Mouse (Mus musculus) CD4-positive, CD25-positive, alpha-beta regulatory T cell, adult 2 months (primary cell): ENCODE measurements around the gene Sh3bp5l.
"Not testable (repeated sequence)": the region's sequence is repeated elsewhere in the genome, so short reads cannot be mapped to it uniquely, and the experiment has no call there.

Experiments used
- DNase-seq: peaks from one replicate; pipeline ENCODE4 v3.0.0-alpha.2; 2012; ENCODE audit warnings: low read depth, low spot score

The Sh3bp5l gene

DNA sequence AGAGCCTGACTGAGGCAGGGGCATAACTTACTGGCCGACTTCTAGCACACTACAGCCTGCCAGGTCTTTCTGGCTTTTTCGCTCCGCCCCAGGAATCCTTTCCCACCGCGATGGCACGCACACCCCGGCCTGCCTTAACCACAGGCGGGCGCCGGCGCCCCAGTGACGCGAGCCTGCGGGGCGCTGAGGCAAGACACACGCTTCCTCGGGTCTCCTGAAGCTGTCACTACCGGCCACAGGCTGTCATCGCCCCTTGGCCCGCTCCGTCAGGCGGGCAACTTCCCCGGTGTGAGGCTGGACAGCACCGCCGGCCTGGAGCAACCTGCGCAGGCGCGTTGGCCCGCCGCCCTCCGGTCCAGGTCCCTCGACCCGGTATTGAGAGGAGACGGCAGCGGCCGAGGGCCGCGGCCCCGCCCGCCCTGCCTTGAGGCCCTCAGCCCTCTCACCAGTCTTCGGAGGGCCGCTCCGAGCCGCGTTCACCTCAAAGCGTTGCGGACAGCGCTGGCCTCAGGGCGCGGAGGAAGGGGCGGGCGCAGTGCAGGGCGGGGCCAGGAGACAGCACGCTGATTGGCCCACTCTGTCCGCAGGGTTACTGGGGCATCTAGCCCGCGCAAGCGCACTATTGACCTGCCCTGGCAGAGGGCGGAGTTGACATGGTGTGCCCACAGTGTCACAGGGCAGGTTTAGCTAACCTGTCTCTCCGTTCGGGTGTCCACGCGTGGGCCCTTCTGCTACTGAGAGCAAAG is 7.5 kb upstream of the Sh3bp5l start:
- DNase-seq: peak; percentile 98

DNA sequence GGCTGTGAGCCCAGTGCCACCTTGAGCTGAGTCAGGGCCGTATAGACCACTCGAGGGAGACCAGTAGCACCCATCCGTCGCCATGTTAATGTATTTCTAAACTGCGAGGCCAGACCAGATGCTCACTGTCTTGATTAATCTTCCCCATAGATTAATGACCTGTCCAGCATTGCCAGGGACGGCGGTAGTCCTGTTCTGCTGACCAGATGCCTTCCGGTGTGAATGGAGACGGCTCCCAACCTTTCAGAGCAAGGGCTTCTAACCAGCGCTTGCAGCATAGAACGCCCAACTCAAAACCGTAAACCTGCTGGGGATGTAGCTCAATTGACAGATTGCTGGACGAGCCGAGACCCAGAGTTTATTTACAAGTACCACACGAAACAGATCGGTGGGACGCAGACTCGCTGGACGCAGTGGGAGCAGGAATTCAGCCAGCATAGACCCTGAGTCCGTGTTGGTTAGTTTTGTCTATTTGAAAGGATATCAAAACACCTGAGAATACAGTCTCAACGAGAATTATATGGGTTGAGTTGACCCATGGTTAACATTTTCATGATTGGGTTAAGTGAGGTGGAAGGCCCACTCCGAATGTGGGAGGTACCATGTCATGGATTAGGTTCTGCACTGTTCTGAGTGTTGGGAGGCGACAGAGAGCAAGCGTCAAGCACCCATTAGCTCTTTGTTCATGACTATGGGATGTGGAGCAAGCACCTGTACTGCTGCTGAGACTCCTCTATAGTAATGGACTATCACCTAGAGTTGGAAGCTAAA is 6.8 kb upstream of the Sh3bp5l start:
- peak; percentile 29 for DNase-seq

- DNase-seq: no peak
Observed at GRCm38 (mm10) chr11:58324614-58325229, 5.8 kb upstream of the Sh3bp5l start.

DNA sequence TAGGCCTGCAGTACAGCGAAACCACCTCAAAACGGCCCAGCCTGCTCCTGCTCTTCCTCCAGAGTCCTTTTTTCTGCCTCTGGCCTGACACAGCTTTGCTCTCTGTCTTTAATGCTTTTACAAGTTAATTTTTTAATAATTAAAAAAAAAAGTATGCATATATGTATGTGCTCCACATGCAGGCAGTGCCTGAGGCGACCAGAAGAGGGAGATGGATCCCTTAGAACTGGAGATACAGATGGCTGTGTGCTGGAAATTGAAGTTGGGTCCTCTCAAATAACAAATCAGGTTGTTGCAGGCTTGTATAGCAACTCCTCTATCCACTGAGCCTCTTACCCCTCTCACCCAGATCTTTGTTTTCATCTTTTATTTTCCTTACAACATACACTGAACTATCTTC is 3.7 kb upstream of the Sh3bp5l start:
- peak; percentile 65 for DNase-seq

DNA sequence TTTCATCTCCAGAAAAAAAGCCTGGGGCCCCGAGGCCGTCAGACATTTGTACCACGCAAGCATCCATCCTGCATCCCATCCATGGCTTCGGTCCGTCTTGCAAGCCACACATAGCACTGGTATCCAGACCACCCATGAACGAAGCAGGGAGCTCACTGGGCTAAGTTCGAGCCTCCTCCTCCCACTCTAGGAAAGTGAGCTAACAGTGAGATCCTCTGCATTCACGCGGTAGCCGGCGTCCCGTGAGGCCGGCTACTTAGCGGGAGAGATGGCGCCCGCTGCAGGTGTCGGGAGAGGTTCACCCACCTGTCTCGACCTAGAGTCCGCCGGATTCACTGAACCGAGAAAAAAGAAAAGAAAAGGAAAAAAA is 633 bp upstream of the Sh3bp5l start:
- DNase-seq: no peak

GRCm38 (mm10) chr11:58331149-58331495 is 598 bp downstream of the Sh3bp5l start:
- DNase-seq: no peak

GRCm38 (mm10) chr11:58331546-58331945 is 1.0 kb downstream of the Sh3bp5l start:
- DNase-seq: no peak

DNA sequence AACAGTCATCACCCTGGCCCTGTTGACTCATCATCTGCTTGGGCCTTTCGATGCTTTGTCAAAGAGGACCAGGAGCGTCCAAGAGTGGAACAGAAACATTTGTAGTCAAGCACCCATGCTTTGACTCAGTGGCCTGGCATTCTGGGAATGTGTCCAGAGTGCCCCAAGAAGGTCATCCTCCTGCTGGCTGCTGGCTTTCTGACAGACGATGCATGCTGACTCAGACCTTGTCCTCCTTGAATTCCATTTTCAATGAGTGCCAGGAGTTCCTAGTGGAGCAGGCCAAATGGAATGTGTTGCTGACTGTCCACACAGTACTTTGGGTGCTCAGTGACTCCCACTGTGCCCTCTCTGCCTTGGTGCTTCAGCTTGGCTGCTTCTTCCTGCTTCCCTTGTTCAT is 4.2 kb downstream of the Sh3bp5l start:
- no peak for DNase-seq

DNA sequence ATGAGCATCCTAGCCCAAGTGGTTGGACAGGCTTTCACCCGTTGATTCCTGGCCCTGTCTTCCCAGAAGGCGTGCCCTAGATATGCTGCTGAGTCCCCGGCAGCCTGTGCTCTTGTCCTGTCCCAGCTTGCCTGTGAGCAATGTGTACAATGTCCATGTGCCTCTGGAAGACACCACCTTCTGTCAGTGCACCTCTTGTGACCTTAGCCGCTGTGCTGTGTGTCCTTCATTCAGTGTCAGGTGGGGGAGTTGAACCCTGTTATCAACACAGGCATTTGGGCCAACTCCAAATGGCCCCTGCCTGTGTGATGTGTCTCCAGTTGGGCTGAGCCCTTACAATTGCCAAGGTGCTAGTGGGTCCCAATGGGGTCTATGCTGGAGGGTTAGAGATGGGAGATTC is 16.2 kb downstream of the Sh3bp5l start:
- no peak for DNase-seq

DNA sequence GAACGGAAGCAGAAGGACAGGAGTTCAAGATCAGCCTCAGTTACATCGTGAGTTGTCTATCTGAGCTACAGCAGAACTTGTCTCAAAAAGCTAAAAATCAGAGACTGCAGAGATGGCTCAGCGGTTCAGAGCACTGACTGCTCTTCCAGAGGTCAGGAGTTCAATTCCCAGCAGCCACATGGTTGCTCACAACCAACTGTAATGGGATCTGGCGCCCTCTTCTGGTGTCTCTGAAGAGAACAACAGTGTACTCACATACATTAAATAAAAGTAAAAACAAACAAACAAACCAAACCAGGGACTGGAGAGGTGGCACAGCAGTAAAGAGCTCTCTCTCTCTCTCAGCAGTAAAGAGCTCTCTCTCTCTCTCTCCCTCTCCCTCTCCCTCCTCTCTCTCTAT is 20.1 kb downstream of the Sh3bp5l start:
- peak; percentile 42 for DNase-seq

DNA sequence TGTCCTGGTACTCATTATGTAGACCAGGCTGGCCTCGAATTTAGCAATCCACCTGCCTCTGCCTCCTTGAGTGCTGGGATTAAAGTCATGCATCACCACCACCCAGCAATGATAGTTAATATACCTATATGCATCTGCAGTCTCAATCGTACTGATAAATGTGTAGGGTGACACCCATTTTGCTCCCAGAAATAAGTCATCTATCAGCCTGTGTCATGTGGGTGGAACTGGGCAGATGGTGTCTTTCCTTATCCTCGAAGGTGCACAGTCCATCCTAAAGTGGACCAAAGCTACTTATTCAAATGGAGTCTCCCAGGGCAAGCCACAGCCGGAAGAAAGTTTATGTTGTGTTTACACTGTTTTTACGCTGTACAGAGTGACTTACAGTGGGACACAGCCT is 20.7 kb downstream of the Sh3bp5l start:
- no peak for DNase-seq

DNA sequence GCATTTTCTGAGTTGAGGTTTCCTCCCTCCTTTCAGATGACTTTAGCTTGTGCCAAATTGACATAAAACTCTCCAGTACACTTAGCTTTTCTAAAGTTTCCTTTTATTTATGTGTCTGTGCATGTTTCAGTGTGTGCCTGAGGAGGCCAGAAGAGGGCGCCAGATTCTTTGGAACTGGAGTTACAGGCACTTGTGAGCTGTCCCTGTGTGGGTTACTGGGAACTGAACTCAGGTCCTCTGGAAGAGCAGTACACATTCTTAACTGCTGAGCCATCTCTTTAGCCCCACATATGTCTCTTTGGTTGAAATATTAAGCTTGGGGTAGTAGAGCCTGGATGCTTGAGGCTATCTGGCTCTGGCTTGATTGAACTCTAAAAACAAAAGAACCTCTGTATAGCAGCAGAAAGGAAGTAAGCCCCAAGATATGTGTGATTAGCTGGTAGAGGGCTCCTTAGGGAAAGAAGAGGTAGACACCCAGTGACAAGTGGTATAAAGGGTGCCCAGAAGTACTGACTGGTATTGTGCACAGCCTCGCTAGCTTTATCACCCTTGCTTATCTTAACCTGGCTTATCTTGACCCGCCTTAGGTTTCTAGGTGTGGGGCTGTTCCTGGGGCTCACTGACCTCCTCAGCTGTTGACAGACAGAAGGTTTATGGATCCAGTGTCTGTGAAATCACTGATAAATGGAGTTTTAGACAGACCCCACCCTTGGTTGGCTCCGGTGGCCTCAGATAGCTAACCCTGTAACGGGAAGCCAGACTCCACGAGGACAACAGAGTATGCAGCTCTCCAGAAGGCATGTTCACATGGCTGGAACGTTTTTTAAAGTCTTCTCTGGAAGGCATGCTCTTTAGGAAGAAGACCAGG is 22.4 kb downstream of the Sh3bp5l start:
- peak; percentile 28 for DNase-seq

DNA sequence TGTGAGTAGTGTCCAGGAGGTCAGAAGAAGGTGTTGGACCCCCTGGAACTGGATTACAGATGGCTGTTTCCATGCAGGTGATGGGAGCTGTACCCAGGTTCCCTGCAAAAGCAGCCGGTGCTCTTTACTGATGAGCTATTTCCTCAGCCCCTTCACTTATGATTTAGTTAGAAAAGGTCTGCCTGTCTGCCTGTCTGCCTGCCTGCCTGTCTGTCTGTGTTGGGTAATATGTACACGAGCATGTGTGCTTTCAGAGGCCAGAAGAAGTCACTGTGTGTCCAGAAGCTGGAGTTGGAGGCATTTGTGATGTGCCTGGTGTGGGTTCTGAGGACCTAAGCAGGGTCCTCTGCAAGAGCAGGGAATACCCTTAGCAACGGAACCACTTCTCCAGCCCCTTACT is 23.2 kb downstream of the Sh3bp5l start:
- no peak for DNase-seq

- DNase-seq: no peak
Observed at GRCm38 (mm10) chr11:58354476-58354875, 24.0 kb downstream of the Sh3bp5l start.

DNA sequence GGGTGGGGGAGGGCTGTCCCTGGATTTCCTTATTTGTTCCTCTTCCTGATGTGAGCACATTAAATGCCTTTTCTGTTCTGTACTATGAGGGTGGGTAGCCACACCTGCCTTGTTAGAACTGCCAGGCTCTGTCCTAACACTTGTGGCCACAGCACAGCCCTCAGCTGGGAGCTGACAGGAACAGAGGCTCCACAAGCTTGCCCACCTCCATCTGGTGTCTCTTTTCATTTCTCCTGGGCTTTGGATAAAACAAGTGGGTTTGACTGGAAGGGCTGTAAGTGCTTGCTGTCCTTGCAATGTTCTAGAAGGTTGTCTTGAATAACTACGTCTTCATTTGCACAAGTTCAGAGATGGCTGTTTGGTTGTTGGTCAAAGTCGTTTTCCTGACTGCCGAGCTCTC is 24.4 kb downstream of the Sh3bp5l start:
- DNase-seq: no peak

DNA sequence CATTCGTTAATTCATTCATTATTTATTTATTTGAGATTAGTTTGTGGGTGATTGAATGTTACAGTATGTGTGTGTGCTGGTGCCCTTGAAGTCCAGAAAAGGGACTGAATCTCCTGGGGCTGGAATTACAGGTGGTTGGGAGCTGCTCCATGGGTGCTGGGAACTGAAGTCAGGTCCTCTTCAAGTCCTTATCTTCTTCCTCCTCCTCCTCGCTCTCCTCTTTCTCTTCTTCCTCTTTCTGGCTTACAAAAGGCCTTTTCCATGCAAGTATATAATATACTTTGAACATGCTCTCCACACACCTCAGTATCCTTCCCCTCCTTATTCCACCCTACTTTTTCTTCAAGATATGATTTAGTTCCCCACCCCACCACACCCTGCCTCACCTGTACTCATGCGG is 26.5 kb downstream of the Sh3bp5l start:
- DNase-seq: no peak

- DNase-seq: no peak
Observed at GRCm38 (mm10) chr11:58357844-58358534, 27.5 kb downstream of the Sh3bp5l start.

DNA sequence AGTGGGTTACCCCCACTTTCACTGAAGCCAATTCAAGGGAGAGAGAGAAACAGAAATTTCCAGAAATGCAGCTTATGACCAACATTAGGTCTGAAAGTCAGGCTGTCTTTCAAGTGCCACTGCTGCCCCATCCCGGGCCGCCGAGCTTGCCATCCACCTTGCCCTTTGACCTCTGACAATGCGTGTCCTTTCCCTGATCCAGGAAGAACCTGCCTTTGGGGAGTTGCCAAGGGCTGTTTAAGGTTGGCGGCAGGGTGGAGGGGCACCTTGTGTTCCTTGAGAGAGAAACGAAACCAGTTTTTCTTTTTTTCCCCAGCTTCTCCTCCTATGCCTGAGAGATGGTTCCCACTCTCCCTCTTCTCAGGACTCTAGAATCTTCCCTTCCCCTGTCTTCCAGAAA is 32.0 kb downstream of the Sh3bp5l start:
- DNase-seq: not testable (repeated sequence)

DNA sequence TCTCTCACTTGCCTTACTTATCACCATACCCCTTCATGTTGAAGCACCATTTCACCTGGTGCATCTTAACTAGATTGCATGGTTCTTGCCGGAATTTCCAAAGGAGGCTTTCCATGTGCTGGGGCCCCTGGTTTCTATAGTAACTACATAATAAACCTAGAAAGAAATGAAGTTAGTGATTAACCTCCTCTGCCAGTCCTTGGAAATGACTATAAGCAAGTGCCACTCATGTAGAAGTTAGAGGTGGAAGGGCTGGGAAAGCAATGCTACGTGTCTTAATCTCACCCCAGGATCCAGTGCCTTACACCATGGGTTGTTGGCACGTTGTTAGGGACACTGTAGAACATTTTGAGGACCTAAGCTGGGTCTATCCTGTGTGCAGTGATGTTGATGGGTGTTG is 33.9 kb downstream of the Sh3bp5l start:
- DNase-seq: no peak

GRCm38 (mm10) chr11:58366191-58366590 is 35.7 kb downstream of the Sh3bp5l start:
- not testable (repeated sequence) for DNase-seq

DNA sequence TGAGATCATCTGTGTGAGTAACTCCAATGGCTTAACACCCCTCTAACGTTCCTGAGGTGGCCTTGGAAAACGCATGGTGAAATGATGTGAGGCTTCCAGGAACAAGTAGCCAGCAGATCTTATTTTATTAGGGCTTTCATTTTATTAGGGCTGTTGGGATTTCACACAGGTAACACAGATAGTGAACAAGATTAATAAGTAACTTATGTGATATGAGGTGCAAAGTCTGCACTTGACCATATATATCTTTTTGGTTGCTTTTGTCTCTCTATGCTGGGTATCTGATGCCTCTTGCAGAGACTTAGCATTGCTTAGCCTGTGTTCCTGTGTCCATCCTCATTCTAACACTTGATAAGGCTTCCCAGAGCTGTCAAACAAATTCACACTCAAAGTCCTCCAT is 46.7 kb downstream of the Sh3bp5l start:
- DNase-seq: no peak
